Mouse (Mus musculus): ENCODE results near the gene Samsn1.
"Not testable (repeated sequence)": the region's sequence is repeated elsewhere in the genome, so short reads cannot be mapped to it uniquely, and the experiment has no call there.

Samsn1 gene

DNA sequence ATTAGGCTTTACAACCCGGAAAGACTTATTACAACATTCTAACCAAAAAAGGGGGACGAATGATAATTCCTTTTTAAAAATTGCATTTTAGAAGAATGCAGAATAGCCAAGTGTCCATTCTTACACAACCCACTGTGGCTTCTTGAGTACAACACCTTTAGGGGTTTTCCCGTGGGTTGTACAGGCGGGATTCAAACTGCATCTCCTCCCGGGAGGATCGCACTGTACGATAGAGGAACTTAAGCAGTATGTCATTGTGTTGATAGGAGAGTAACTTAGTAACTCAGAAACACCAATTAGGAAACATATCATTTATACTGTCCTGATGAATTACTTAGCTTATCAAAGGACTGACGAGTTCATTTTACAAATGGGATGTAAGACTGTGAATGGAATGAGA is 149.8 kb downstream of the Samsn1 start:
- no peak for DNase-seq

DNA sequence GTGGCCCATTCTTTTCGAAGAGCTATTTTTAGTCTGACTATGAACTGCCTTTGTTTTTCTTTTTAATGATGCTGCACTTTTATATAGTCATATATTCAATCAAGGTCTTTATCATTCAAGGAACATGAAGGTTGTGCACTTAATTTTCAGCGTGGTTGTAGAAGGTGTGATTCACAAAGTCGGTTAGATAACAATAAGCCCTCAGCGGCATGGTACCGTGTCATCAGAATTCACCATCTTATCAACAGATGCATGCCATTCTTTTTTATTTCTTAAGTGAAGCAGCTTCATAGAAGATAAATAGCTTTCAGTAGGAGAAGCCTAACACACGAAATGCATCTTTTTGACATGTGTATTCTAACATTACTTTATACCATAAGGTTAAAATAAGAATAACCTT is 154.7 kb downstream of the Samsn1 start:
- no peak for DNase-seq

DNA sequence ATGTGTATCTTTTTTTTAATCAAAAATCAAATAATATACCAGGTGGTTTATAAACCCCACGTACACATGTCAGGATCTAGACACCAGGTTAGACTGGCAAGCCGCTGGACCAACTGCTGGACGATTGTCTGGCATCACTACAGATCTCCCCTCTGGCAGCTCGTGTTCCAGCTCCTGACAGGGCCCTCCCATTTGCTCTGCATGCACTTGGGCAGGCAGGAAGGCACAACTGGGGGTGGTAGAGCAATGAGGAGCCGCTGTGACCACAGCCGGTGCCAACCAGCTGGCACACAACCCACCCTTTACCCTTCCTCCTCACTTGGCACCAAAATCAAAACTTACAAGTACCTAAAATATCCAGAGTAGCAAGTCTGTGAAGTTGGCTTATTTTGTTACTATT is 156.6 kb downstream of the Samsn1 start:
- DNase-seq, result peak; percentile 5 to 13

DNA sequence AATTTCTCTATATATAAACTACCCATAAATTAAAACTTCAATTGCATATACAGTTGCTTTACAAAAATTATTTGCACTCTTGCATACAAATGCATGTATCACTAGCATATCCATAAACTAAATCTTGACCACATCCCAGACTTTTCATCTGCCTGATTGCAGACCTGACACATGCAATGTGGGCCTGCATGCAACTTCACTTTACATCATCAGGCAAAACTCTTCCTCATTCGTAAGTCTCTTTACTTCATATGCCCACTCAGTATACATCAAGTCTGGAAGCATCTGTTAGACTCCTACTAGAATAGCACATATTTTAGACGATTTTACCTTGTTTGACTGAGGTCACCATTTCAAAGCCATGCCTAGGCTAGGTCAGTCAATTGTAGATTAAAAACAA is 157.4 kb downstream of the Samsn1 start:
- DNase-seq, result no peak

DNA sequence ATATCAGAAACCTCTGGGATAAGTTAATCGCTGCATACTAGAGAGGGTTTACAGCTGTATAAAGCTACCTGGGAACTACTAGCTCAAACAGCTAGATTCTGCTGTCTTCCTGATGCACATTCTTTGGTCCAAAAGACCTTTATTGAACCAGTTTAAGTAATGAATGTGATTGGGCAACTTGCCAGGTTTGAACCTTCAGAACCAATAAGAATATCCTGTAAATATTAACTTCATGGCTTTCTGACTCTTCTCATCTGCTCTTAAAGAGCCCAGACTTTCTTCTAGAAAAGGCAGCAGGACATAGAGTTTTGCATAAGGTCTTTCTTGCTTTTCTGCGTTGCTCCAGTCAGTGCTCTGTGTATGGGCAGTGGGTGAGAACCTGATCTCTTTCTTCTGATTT is 165.7 kb downstream of the Samsn1 start:
- DNase-seq, result no peak

GRCm38 (mm10) chr16:75855402-75855801 is 166.7 kb downstream of the Samsn1 start:
- no peak for DNase-seq

DNA sequence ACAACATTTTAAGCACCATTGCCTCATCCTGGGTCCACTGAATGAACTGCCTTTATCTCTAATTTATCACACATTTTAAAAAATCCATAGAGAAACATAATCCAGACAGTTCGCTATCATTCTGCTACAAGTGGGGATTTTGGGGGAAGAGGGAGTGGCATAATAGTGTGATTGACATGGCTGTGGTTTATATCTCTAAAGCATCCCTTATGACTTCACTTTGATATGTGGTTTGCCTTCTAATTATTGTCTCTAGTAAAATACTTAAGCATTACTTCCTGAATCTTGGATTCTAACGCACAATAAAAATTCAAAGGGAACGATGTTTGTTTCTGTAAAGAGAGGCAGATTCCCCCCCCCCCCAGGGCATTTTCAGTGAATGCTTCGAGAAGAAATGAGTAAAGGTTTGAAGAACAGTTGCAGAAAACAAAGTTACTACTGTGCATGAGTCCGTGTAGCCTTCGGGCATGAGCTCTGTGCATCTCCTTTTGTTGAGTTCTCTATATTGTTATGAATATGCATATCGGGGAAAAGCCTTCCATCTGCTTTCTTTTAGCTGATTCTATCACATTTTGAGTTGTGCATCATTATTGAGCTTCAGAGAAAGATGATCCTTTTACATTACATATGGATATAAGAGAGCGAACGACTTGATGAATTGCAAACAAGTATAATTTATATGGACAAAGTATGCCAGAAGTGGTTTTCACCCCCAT is 168.4 kb downstream of the Samsn1 start:
- DNase-seq, result no peak

DNA sequence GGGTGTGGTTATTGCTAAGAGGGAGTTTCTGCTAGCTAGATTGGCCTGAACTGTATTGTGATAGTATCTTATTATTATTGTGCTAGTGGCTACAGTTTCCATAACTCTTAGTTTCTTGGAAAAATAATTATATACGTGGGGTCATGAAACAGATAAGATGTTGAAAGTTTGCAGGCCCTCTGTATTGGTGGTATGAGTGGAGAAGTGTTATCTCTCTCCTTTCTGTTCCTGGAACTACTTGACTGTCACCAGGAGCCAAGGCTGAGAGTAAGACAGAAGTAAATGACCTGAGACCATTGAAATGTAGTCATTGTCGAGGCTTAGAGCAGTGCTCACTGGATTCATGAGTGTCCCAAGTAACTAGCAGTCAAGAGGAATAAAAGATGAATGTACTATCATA is 169.6 kb downstream of the Samsn1 start:
- no peak for DNase-seq

GRCm38 (mm10) chr16:75849039-75849438 is 173.0 kb downstream of the Samsn1 start:
- no peak for DNase-seq

- DNase-seq, result peak; percentile 8 to 12
Observed at GRCm38 (mm10) chr16:75843653-75844062, 178.4 kb downstream of the Samsn1 start.

DNA sequence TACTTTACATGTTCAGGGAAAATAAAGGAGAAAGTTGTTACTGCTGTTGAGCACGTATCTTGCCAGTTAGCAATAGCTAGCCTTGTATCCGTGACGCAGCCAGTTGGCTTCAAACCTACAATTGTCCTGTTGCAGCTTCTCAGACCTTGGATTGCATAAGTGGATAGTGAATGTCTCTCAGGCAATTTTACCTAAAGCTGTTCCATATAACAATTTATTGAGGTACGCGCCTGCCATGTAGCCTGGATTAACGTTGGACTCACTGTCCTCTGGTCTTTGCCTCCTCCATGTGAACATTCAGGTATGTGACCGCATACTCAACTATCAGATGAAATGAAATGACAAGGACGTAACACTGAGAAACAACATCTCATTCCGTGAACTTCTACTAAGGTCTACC is 179.1 kb downstream of the Samsn1 start:
- no peak for DNase-seq

DNA sequence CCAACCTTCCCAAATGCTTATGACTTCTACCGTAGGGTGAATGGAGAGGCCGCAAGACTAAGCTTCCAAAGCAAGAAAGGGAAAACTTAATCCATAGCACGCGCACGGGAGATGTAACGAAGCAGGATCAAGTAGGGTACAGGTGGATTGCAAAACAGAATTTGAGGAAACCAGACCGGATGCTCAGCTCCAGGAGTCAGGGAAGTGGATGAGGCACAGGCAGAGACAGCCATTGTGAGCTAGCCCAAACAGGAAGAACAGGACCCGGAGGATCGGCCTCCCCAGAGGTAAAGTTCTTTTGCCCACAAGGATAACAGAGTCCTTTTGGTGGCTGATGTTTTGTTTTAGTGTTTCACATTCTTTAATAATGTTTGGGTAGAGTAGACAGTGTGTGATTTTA is 179.5 kb downstream of the Samsn1 start:
- DNase-seq, result no peak

DNA sequence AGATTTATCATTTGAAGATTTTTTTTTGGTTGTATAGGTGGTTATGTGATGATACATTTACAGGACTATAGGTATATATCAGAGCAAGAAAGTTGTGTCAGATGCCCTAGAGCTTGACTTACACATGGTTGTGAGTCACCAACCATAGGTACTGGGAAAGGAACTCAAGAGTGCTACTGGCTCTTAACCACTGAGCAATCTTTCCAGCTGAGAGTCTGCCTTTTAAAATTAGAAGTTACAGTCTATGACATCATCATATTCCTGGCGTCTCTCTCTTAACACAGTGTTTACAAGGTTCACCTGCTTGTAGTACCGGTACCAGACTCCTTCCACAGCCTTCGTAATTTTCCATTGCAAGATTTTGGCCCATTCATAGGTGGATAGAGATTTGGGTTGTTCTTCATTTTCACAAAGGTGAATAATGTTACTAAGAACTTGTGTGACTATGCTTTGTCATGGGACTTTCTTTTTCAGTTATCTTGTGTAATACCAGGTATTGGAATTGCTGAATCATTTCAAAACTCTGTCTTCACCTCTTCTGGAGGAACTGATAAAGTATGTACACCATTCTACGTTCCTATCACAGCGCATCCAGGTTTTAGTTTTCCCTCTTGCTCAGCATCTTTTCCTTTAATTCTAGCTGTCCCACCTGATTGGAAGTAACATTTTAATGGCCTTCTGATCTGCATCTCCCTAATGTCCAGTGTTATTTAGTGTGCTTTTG is 184.2 kb downstream of the Samsn1 start:
- DNase-seq, result no peak

DNA sequence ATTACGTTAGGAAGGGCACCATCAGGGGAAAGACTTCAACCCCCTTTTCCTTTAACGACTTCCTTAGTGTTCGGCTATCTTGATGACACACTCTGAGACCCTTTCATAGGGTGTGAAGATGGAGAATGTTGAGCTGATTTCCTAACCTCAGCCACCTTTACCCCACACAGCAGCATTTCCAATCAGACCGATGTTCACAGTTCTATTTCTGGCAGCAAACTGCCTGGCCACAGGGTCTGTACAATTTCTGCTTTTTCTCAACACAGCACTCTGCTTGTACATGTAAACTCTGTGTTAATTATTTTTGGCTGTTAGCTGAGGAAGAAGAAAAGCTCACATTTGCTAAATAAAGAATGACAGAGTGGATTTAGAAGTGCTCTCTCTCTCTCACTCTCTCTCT is 190.7 kb downstream of the Samsn1 start:
- no peak for DNase-seq

DNA sequence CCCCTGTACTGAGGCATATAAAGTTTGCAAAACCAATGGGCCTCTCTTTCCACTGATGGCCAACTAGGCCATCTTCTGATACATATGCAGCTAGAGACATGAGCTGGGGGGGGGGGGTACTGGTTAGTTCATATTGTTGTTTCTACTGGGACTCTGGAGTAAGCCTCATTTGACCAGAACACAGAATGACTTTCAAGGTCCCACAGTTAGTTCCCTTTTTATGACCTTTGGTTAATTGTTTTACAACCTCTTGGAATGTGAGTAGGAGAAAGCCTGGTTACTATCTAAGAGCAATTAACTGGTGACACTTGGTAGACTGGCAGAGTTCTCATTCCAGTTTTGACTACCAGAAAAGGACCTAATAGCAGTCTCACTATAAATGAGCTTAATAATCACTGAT is 195.1 kb downstream of the Samsn1 start:
- not testable (repeated sequence) for DNase-seq

- no peak for DNase-seq
Observed at GRCm38 (mm10) chr16:75826498-75826897, 195.6 kb downstream of the Samsn1 start.

DNA sequence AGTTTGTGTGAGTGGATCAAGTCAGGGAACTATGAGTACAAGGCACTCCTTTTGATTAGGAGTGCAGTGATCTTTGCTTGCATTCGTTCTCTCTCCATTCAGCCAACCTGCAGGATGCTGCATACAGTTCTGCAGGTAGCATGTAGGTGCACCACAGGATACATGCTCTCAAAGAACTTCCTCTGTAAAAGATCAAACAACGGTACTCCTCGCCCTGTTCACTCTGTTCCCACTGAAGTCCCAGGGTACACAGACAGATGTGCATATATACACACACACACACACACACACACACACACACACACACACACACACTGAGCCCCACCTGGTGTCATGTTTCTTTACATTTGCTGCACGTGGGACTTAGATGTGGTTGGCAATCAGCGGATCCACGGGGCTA is 198.9 kb downstream of the Samsn1 start:
- DNase-seq, result no peak

DNA sequence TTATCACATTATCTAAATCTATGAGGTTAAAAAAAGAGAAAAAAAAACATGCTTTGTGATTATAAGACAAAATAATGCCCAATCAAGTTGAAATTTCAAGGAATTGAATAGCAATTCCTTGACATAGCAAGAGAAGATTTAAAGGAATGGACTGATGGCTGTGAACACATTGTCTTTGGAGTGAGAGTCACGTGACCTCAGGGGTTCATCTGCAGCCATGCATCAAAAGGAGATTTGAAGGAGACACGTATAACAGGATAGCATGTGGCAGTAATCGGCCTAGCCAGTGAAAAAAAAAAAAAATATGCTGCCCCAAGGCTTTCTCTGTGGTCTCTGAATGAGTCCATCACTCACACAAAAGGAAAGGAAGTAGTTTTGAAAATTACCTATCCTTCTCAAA is 201.1 kb downstream of the Samsn1 start:
- DNase-seq, result no peak
